Mouse (Mus musculus): ENCODE results near the gene Brix1. TPM values are rescaled to one million over a fixed set of nuclear protein-coding genes. Genes with fewer than 3 reads are reported as not detected.

Brix1 gene
- total RNA-seq, 4 experiments from 2014 or later = 42.7 to 57.4 (median 48.8) TPM

- peak; percentile 61 for DNase-seq
Measured at GRCm38 (mm10) chr15:10447102-10447501, 38.6 kb downstream of the Brix1 start.

- no peak for DNase-seq
Measured at GRCm38 (mm10) chr15:10442275-10442674, 43.5 kb downstream of the Brix1 start.

- DNase-seq = no peak
Measured at GRCm38 (mm10) chr15:10441493-10441892, 44.3 kb downstream of the Brix1 start.

GRCm38 (mm10) chr15:10439963-10440362 is 45.8 kb downstream of the Brix1 start:
- peak; percentile 44 for DNase-seq

- no peak for DNase-seq
Measured at GRCm38 (mm10) chr15:10436893-10437292, 48.9 kb downstream of the Brix1 start.

- no peak for DNase-seq
Measured at GRCm38 (mm10) chr15:10426545-10427266, 59.0 kb downstream of the Brix1 start.

- no peak for DNase-seq
Measured at GRCm38 (mm10) chr15:10426124-10426523, 59.6 kb downstream of the Brix1 start.

Other genes with a start within 250 kb of the Brix1 start
- 1 to 10 TPM in 2 of 4 experiments, not detected in 2; 1.3 to 1.9 TPM for gene Gm21973, start 160.6 kb downstream of the Brix1 start, total RNA-seq (2022)
- 1 to 10 TPM in 3 of 4 experiments, under 1 TPM in 1; 0.35 to 6.2 (median 3.1) TPM for gene Agxt2, start 127.4 kb downstream of the Brix1 start, total RNA-seq (2022)
- 10 to 100 TPM; 26.4 to 36.0 (median 30.5) TPM for gene Dnajc21, start 15.4 kb downstream of the Brix1 start, total RNA-seq (2022)
- gene Rad1, start 71 bp upstream of the Brix1 start, total RNA-seq (2022) = 10 to 100 TPM; 14.3 to 21.8 (median 16.8) TPM
- not detected for gene Ttc23l, start 72.7 kb upstream of the Brix1 start, total RNA-seq (2022)
- 10 to 100 TPM; 23.7 to 42.1 (median 28.6) TPM for gene Rai14, start 228.7 kb upstream of the Brix1 start, total RNA-seq (2022)